Mouse (Mus musculus) midbrain, embryonic 12.5 days (tissue): ENCODE measurements around the gene Aox2. TPM values are rescaled to one million over a fixed set of nuclear protein-coding genes. Genes with fewer than 3 reads are reported as not detected.

ENCODE experiments used
- ATAC-seq: fragments of 200-750 bp; cut with Nextera tagmentation; 2 replicates; pipeline ENCODE4 v1.8.0; 2017; ENCODE audit warnings: low read depth, moderate TSS enrichment, moderate library complexity; ENCODE audit not compliant: low FRiP score
- H3K27ac ChIP-seq: fragments of 300-500 bp; sonication (generic); replicated peaks from 2 replicates; pipeline ENCODE4 v1.5.1; 2016; ENCODE audit warnings: mild to moderate bottlenecking
- H3K27me3 ChIP-seq: fragments of 300-500 bp; sonication (generic); 2 replicates; pipeline ENCODE4 v1.6.1; 2016; ENCODE audit warnings: mild to moderate bottlenecking
- H3K36me3 ChIP-seq: fragments of 300-500 bp; sonication (generic); 2 replicates; pipeline ENCODE4 v1.6.1; 2016
- H3K4me1 ChIP-seq: fragments of 300-500 bp; sonication (generic); 2 replicates; pipeline ENCODE4 v1.6.1; 2016
- H3K4me2 ChIP-seq: fragments of 300-500 bp; sonication (generic); replicated peaks from 2 replicates; pipeline ENCODE4 v1.6.1; 2016; ENCODE audit warnings: mild to moderate bottlenecking, moderate library complexity
- H3K4me3 ChIP-seq: fragments of 300-500 bp; sonication (generic); 2 replicates; pipeline ENCODE4 v1.5.1; 2016; ENCODE audit warnings: mild to moderate bottlenecking
- H3K9ac ChIP-seq: fragments of 300-500 bp; sonication (generic); replicated peaks from 2 replicates; pipeline ENCODE4 v1.6.1; 2016; ENCODE audit warnings: mild to moderate bottlenecking, moderate library complexity
- H3K9me3 ChIP-seq: fragments of 300-500 bp; sonication (generic); 2 replicates; pipeline ENCODE4 v1.6.1; 2016; ENCODE audit warnings: mild to moderate bottlenecking
- WGBS: fragments of 180-500 bp; shearing (Covaris S2); methylation state at CpG from one replicate; pipeline ENCODE4 v1.1.7; 2016; 5-methylcytosine and 5-hydroxymethylcytosine counted together
- polyA plus RNA-seq: library from polyadenylated mRNA; unstranded; fragments of >200 nt; fragmentation: Nextera tagmentation; extraction: Ambion mirVana; gene quantifications from 2 replicates; pipeline ENCODE4 v1.2.1, GENCODE M21; 2016

Gene Aox2
- polyA plus RNA-seq, 1 experiment from 2014 or later = not detected

DNA sequence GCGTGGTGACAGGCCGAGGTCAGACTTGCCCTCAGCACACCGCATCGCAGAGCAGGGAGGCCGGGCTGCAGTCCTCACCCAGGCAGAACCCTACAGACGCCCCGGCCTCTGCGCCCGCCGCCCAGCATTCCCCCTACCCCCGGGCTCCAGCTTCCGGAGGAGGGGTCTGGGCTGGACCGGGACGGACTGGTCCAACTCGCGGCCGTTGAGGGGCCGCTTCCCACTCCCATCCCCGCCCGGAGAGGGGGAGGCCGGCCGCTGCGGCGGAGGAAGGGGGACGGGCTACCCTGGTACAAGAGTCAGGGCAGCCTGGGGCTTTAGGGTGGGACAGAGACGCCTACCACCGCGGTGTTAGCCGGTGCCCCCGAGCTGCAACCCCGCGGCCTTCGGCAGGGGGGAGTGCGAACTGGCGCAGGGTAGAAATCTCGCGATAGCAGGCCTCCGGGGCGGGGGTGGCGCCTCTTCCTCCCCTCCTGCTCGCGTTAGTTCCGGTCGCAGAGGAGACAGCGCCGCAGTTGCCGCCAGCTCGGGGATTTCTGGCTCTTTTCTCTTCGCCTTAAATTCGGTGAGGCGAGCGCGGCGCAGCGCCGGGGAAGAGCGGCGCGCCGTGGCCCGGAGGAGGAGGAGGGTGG is 114.6 kb downstream of the Aox2 start, which contains the start of gene Bzw1:
Bzw1 (plus strand) TSS at position 247 of the 632 bp plus-strand sequence.
- WGBS = under 1% methylated on average over 61 of the region's 61 CpGs
- Histone ChIP-seq H3K27me3 (no peaks in the 10 kb centered on the region), H3K4me3 (peak within 1 kb of the TSS; percentile 100), H3K9ac (peak within 1 kb of the TSS; percentile 98), H3K27ac (peak within 1 kb of the TSS; percentile 97), H3K9me3 (no peaks in the 10 kb centered on the region), H3K4me2 (peak within 1 kb of the TSS; percentile 81), H3K36me3 (peaks cover 31% of the 10 kb centered on the region), H3K4me1 (peaks cover 15% of the 10 kb centered on the region)
- peak; percentile 97 for ATAC-seq

- Histone ChIP-seq H3K36me3 (peaks cover 39% of the 10 kb centered on the region), H3K4me2 (peak overlapping the region; percentile 81), H3K9me3 (no peaks in the 10 kb centered on the region), H3K4me1 (peaks cover 15% of the 10 kb centered on the region), H3K4me3 (peak overlapping the region; percentile 100), H3K9ac (peak overlapping the region; percentile 98), H3K27ac (peak overlapping the region; percentile 97), H3K27me3 (no peaks in the 10 kb centered on the region)
- 1% methylated on average over 72 of the region's 90 CpGs for WGBS
- peak; percentile 64 for ATAC-seq
Measured at GRCm38 (mm10) chr1:58393284-58394195, 115.4 kb downstream of the Aox2 start.

DNA sequence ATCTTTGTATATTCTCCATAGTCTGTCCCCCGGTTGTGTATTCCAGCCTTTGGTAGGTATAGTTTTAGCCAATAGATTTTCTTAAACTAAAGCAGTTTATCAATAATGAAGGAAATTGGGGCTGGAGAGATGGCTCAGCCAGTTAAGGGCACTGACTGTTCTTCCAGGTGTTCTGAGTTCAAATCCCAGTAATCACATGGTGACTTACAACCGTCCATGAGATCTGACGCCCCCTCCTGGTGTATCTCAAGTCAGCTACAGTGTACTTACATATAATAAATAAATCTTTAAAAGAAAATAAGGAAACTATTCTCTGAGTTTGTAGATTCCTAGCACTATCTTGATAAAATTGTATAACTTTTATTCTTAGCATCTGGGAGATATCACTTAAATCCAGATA is 117.2 kb downstream of the Aox2 start:
- H3K36me3 ChIP-seq = peaks cover 56% of the 10 kb centered on the region
- no peak for ATAC-seq
- WGBS = 92% methylated on average over 3 of the region's 3 CpGs

GRCm38 (mm10) chr1:58396179-58396578 is 118.1 kb downstream of the Aox2 start:
- WGBS = 89% methylated on average over 1 of the region's 1 CpGs
- Histone ChIP-seq H3K4me3 (no peak overlapping the region), H3K36me3 (peaks cover 64% of the 10 kb centered on the region), H3K27me3 (no peaks in the 10 kb centered on the region), H3K9me3 (no peaks in the 10 kb centered on the region), H3K9ac (no peak overlapping the region), H3K4me1 (peaks cover 14% of the 10 kb centered on the region), H3K4me2 (no peak overlapping the region), H3K27ac (no peak overlapping the region)
- no peak for ATAC-seq

More for the DNA sequence above, 117.2 kb downstream of the Aox2 start:
- H3K27ac ChIP-seq = no peak overlapping the region
- H3K4me2 ChIP-seq = no peak overlapping the region
- H3K27me3 ChIP-seq = no peaks in the 10 kb centered on the region
- no peak overlapping the region for H3K9ac ChIP-seq
- H3K4me3 ChIP-seq = no peak overlapping the region
- H3K4me1 ChIP-seq = peaks cover 15% of the 10 kb centered on the region
- H3K9me3 ChIP-seq = no peaks in the 10 kb centered on the region

- H3K4me1 ChIP-seq = peaks cover 5% of the 10 kb centered on the region
- H3K9me3 ChIP-seq = no peaks in the 10 kb centered on the region
- WGBS = 95% methylated on average over 6 of the region's 6 CpGs
- no peak for ATAC-seq
- H3K27ac ChIP-seq = no peak overlapping the region
- no peak overlapping the region for H3K4me2 ChIP-seq
- no peaks in the 10 kb centered on the region for H3K27me3 ChIP-seq
- H3K9ac ChIP-seq = no peak overlapping the region
- peaks cover 79% of the 10 kb centered on the region for H3K36me3 ChIP-seq
- no peak overlapping the region for H3K4me3 ChIP-seq
Measured at GRCm38 (mm10) chr1:58397731-58398130, 119.6 kb downstream of the Aox2 start.

DNA sequence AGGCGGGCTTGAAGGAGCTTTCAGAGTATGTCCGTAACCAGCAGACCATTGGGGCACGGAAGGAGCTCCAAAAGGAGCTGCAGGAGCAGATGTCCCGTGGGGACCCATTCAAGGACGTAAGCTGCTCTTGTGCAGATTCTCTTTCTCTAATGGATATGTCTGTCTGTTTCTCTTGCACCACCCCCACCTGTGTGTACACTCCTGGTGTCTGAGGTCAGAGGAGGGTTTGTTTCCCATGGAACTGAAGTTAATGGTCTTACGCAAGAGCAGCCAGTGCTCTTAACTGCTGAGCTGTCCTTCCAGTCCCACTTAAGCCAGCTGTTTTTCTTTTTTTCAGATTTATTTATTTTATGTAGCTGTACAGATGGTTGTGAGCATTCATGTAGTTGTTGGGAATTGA is 123.3 kb downstream of the Aox2 start:
- no peak overlapping the region for H3K27ac ChIP-seq
- H3K4me1 ChIP-seq = no peaks in the 10 kb centered on the region
- H3K9me3 ChIP-seq = no peaks in the 10 kb centered on the region
- no peak overlapping the region for H3K4me3 ChIP-seq
- H3K4me2 ChIP-seq = no peak overlapping the region
- H3K9ac ChIP-seq = no peak overlapping the region
- peaks cover 91% of the 10 kb centered on the region for H3K36me3 ChIP-seq
- no peak for ATAC-seq
- 94% methylated on average over 6 of the region's 6 CpGs for WGBS
- no peaks in the 10 kb centered on the region for H3K27me3 ChIP-seq

- no peaks in the 10 kb centered on the region for H3K27me3 ChIP-seq
- H3K36me3 ChIP-seq = peaks cover 71% of the 10 kb centered on the region
- no peak overlapping the region for H3K9ac ChIP-seq
- H3K27ac ChIP-seq = no peak overlapping the region
- H3K4me1 ChIP-seq = no peaks in the 10 kb centered on the region
- H3K9me3 ChIP-seq = no peaks in the 10 kb centered on the region
- no peak overlapping the region for H3K4me2 ChIP-seq
- ATAC-seq = no peak
- no peak overlapping the region for H3K4me3 ChIP-seq
- 93% methylated on average over 5 of the region's 5 CpGs for WGBS
Measured at GRCm38 (mm10) chr1:58403745-58404144, 125.6 kb downstream of the Aox2 start.

GRCm38 (mm10) chr1:58407321-58407720 is 129.2 kb downstream of the Aox2 start:
- Histone ChIP-seq H3K27ac (no peak overlapping the region), H3K36me3 (peaks cover 66% of the 10 kb centered on the region), H3K27me3 (no peaks in the 10 kb centered on the region), H3K9me3 (no peaks in the 10 kb centered on the region), H3K4me2 (no peak overlapping the region), H3K9ac (no peak overlapping the region), H3K4me3 (no peak overlapping the region), H3K4me1 (no peaks in the 10 kb centered on the region)
- WGBS = 94% methylated on average over 7 of the region's 7 CpGs
- no peak for ATAC-seq

- Histone ChIP-seq H3K4me3 (no peak overlapping the region), H3K27me3 (no peaks in the 10 kb centered on the region), H3K27ac (no peak overlapping the region), H3K9me3 (no peaks in the 10 kb centered on the region), H3K4me2 (no peak overlapping the region), H3K36me3 (peaks cover 66% of the 10 kb centered on the region), H3K4me1 (no peaks in the 10 kb centered on the region), H3K9ac (no peak overlapping the region)
- 86% methylated on average over 6 of the region's 6 CpGs for WGBS
- ATAC-seq = no peak
Measured at GRCm38 (mm10) chr1:58408141-58408540, 130.0 kb downstream of the Aox2 start.

GRCm38 (mm10) chr1:58409553-58410197 is 131.5 kb downstream of the Aox2 start:
- H3K36me3 ChIP-seq = peaks cover 66% of the 10 kb centered on the region
- WGBS = 88% methylated on average over 5 of the region's 5 CpGs

GRCm38 (mm10) chr1:58410198-58410588 is 132.1 kb downstream of the Aox2 start:
- Histone ChIP-seq H3K27ac (no peak overlapping the region), H3K9me3 (no peaks in the 10 kb centered on the region), H3K27me3 (no peaks in the 10 kb centered on the region), H3K36me3 (peaks cover 67% of the 10 kb centered on the region), H3K9ac (no peak overlapping the region), H3K4me1 (no peaks in the 10 kb centered on the region), H3K4me2 (no peak overlapping the region), H3K4me3 (no peak overlapping the region)
- ATAC-seq = no peak
- 87% methylated on average over 3 of the region's 3 CpGs for WGBS

More at GRCm38 (mm10) chr1:58409553-58410197, 131.5 kb downstream of the Aox2 start:
- Histone ChIP-seq H3K4me3 (no peak overlapping the region), H3K9me3 (no peaks in the 10 kb centered on the region), H3K27me3 (no peaks in the 10 kb centered on the region), H3K9ac (no peak overlapping the region), H3K4me2 (no peak overlapping the region), H3K4me1 (no peaks in the 10 kb centered on the region), H3K27ac (no peak overlapping the region)
- no peak for ATAC-seq

DNA sequence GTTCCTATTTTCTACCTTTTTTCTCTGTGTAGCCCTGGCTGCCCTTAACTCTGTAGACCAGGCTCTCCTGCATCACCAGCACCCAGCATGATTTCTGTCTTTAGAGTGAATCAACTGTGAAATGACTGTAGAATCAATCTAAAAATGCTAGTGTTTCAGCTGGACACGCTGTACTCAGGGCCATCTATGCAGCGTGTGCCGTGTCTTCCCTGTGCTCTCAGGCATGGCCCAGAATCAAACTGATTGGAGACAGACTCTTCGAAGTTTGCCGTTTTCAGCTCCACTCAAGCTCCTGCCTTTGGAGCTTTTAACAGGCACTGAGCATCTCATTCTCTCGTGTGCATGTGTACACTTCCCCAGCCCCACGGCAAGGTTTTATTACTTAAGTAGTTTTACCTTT is 132.7 kb downstream of the Aox2 start:
- Histone ChIP-seq H3K4me3 (no peak overlapping the region), H3K9ac (no peak overlapping the region), H3K4me2 (no peak overlapping the region), H3K36me3 (peaks cover 66% of the 10 kb centered on the region), H3K9me3 (no peaks in the 10 kb centered on the region), H3K4me1 (no peaks in the 10 kb centered on the region), H3K27me3 (no peaks in the 10 kb centered on the region), H3K27ac (no peak overlapping the region)
- 91% methylated on average over 7 of the region's 7 CpGs for WGBS
- no peak for ATAC-seq
